Mouse (Mus musculus) kidney, postnatal 36 days (tissue): ENCODE measurements around the gene Afg1l.
A peak's percentile ranks its signal among the peaks of the same experiment; 100 is the strongest.

Source experiments
- DNase-seq, 2 experiments: peaks; one replicate each; pipeline ENCODE4 v3.0.0; 2021 to 2022; ENCODE audit warnings: mixed read lengths in 2 of 2

Afg1l gene

GRCm38 (mm10) chr10:42364216-42364615 is 114.1 kb downstream of the Afg1l start:
- DNase-seq, result no peak

DNA sequence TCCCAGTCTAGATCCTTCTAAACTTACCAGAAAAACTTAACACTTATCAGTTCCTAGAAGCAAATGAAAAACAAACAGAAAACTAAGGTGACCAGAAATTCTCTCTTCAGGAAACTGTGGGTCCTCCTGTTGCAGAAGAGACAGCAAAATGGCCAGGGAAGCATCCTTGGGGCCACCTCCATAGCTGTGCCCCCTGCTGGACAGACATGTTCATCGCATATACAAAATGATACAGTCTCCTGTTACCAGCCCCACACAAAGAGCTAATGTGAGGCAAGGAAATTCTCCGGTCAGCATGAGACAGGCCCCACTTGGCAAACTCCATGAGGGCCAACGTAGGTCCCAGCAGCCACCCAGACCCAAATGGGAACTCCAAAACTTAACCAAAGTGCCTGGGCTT is 122.4 kb downstream of the Afg1l start:
- peak in 1 of 2 experiments; percentile 19 for DNase-seq

DNA sequence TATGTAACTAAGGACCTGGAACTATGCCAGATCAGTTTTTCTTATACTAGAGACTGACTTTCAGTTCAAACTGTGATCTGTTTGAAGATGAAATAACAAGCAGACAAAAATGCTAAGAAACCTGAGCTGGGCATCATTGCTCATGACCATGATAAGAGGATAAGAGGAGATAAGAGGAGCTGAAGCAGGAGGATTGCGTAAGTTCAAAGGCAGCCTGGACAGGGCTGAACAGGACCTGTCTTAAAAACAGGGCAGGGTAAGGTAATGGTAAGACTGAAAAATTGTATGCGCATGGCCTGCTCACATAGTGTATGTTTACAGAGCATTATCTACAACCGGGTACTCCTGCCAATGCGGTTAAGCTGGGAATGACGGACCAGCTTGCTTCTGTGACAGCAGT is 130.4 kb downstream of the Afg1l start:
- DNase-seq, result no peak

- no peak for DNase-seq
Observed at GRCm38 (mm10) chr10:42347127-42347526, 131.2 kb downstream of the Afg1l start.

DNA sequence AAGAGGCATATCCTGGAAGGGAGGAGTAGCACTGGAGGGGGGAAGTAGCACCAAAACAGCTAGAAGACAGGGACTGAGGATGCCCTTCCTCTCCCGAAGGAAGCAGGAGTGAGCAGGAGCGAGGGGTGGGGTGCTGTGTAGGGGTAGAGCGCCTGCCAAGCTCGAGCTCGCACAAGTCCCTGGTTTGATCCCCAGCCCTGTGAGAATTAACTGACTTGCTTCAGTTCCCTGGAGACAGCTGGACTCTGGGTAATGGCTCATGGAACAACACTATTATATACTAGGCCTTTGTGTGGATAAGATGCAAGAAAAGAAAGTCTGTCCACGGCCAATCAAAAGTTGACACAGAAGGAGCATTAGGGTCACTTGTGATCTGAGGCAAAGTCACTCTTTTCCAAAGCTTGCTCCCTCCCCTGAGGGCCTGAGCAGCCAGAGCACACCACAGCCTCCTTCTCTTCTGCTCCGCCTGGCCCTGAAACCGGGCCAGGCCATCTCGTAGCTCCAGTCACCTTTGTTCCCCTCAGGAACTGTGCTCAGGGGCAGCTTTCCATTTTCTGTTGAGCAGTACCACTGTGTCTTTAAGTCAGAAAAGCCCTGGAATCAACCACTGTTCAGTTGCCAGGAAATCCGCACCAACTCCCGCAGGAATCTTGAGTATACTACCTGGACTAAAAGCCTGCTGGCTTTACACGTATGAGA is 132.0 kb downstream of the Afg1l start:
- peak in 1 of 2 experiments; percentile 7 for DNase-seq

DNA sequence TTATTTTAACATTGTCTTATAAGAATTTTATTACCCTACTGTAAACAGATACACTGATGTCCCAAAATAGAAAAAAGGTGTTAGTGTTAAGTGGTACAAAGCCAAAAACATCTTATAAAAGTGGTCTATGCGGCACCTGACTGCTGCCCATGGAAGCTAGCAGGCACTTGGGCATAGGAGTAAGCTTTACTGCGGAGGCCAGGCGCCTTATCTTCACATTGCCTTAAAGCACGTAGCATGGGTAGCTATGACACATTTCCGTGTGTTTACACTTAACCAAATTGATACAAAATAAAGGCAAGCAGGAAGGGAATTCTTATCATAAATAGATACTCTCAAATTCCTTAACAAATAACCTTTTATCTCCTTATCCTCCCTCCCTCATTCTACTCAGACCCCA is 135.7 kb downstream of the Afg1l start:
- DNase-seq, result no peak

DNA sequence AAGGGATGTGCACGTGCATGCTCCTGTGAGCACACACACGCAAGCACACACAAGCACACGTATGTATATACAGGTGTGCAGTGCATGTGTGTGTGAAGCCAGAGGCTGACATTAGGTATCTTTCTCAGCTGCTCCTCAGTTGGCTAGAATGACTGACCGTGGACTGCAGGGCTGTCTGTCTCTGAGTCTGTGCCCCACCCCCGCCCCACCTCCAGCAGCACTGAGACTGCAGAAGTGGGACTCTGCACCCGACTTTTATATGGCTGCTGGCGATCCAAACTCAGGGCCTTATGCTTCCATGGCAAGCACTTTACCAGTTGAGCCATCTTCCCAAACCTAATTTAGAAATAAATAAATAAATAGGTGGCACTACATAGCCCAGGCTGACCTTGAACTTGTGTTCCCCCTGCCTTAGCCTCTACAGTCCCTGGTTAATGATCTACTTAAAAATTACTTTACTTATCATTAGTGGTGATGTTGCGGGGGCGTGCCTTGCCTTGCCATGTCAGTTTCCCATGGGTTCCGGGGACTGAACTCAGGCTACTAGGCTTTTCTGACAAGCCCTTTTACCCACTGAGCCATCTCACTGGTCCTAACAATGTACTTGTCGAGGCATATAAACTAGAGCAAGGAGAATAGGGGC is 136.4 kb downstream of the Afg1l start:
- no peak for DNase-seq

- no peak for DNase-seq
Observed at GRCm38 (mm10) chr10:42340426-42340793, 138.0 kb downstream of the Afg1l start.

GRCm38 (mm10) chr10:42339773-42340425 is 138.5 kb downstream of the Afg1l start:
- no peak for DNase-seq

DNA sequence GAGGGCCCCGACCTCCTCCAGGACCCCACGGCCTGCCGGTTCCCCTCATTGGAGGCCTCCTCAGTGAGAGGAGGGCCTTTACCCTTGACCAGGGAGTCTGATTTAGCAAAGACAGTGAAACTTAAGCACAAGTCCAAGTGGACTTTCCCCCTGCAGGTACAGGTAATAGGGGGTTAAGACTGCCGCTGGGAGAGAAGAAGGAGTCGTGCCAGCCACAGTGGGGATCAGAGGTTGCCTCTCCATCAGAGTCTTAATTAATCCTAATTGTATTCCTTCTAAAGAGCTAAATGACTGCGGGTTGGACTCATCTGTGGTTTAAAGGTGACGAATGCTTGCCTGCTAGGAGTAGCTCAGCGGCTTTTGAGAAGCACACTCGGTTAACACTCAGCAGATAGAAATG is 139.9 kb downstream of the Afg1l start:
- DNase-seq, result peak; percentile 39 to 53

DNA sequence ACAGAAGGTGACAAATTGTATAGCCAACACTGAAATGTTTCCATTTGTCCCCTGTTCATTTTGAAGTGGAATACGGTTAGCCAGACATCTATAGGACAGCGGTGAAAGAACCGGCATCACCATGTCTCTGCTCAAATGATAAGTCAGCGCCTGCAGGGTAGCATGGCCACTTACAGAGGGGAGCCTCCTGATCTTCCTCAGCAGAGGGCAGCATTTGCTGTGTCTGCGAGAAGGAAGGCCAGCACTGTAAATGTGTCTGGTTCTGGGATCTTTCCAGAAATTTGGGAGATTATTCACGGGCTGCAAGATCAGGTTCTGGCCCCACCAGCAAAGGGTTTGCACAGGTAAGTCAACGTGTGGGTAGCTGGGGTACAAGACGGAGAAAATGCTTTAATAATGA is 150.8 kb downstream of the Afg1l start:
- DNase-seq, result peak; percentile 13 to 53

DNA sequence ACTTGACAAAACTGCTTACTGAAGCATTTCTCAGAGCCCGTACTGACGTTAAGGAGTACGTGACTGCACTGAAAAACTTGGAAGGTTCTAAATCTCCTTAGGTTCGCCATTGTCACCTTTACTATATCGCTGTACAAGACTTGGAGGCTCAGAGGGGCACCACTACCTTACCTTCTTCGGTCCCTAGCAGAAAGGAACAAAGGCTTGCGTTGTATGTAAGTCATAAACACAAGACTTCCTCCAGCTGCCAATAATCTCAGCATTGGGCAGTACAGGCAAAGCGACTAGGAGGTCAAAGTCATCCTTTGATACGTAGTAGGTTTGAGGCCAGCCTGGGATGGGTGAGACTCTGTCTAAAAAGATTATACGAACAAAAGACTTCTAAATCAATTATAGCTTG is 153.1 kb downstream of the Afg1l start:
- DNase-seq, result no peak

DNA sequence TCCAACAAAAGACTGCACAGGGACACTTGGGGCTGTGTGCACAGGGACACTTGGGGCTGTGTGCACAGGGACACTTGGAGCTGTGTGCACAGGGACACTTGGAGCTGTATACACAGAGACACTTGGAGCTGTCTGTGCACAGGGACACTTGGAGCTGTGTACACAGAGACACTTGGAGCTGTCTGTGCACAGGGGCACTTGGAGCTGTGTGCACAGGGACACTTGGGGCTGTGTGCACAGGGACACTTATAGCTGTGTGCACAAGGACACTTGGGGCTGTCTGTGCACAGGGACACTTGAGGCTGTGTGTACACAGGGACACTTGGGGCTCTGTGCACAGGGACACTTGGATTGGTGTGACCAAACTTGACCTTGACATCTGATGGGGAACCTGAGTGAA is 154.4 kb downstream of the Afg1l start:
- DNase-seq, result no peak

DNA sequence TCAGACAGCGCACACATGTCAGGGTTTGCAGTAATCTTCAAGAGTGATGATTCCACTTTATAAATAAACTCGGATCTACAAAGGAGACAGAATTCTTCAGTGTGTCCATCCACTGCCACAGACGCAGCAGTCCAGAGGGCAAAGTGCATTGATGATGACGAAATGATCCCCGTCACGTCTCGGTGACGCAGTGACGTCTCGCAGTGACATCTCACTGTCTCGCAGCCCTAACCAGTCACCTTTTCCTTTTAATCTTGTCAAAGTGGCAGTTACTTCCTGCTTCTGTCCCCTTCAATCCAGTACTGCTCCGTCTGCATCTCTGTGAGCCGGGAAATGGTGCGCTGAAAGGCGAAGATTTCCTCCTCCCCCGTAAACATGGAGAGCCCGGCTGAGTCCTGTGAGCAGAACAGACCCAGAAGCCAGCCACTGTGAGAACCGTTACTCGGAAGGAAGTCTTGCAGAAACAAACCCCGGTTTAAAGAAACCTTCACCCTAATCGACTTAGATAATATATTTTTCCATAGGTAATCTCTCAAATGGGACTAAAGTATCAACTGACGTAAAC is 165.1 kb downstream of the Afg1l start:
- DNase-seq, result no peak

- DNase-seq, result no peak
Observed at GRCm38 (mm10) chr10:42312557-42312956, 165.8 kb downstream of the Afg1l start.

DNA sequence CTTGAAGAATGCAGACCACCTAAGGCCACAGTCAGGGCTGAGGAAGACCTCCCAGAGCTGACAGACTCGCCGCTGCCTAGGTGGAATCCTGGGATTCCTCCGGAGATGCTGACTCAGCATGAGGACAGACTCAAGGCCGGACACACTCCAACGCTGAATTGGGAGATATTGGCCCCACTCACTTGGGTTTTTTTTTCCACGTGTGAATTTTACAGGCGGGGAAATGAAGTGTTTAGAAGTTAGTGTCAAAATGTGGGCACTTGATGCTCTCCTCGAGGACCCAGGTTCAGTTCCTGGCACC is 169.7 kb downstream of the Afg1l start:
- DNase-seq, result no peak

DNA sequence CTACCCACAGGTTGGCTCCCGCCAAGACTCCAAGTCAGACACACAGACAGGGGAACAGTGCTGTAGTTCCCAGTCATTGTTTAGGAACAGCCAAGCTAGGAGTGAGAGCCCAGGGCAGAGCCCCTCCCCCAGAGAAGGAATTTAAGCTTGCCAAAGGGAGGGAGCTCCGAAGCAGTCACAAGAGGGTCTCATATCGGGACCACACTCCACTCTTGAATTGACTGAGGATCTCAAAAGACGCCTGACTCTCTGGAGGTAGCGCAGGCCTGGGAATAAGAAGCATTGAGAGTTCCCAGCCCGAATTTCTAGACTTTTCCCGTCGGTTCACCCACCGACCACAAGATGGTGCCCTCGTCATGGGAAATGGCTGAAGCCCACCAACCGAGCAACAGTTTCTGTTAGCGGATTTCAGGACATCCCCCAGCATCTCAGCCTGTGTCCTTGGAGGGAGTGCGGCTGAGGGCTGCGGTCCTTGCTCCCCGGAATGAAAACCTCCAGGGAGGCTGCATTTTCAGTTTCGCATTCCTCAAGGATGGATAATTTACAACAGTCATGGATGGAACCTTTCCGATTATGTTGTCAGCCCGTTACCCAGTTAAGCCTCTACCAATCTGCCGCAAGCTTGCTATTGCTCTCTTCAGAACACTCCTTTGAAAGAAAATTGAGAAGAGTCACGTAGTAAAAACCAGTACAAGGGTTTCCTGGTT is 170.2 kb downstream of the Afg1l start:
- DNase-seq, result peak; percentile 40 to 80

DNA sequence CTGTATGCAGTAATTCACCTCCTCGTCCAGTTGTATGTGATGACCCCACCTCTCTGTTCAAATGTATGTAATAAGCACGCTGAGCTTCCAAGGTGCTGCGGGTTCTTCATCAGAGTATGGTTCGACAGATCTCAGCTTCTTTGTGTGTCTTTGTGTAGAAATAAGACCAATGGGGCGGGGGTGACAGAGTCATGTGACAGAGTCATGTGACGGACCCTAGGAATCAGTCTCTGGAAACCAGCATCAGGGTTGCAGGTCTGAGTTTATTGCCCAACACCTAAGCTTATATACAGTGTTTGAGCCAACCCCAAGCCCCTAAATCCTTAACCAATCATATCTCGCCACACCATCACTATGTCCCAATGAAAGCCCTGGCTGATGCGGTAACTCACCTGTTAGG is 171.9 kb downstream of the Afg1l start:
- no peak for DNase-seq

GRCm38 (mm10) chr10:42300805-42301204 is 177.6 kb downstream of the Afg1l start:
- DNase-seq, result no peak

DNA sequence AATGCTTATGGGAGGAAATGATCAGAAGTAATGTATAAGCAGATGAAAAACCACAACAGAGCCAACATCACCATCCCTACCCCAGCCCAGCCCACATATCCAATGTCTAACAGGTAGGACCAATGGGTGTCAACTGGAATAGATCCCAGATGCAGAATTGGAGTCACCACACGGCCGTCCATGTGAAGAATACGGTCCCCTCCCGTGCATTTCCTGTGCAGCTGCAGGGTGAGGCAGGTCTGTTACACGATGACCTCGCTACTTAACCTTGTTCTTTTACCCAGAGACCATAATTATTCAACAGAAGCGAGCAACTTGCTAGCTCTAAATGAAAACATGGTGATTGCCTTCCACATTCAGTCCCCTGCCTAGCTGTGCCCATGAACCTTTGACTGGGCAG is 178.4 kb downstream of the Afg1l start:
- DNase-seq, result peak in 1 of 2 experiments; percentile 37

GRCm38 (mm10) chr10:42299426-42299825 is 178.9 kb downstream of the Afg1l start:
- no peak for DNase-seq

- DNase-seq, result peak in 1 of 2 experiments; percentile 42
Observed at GRCm38 (mm10) chr10:42297954-42298353, 180.4 kb downstream of the Afg1l start.

GRCm38 (mm10) chr10:42297109-42297508 is 181.3 kb downstream of the Afg1l start:
- DNase-seq, result no peak
